Mouse (Mus musculus) cerebellum, adult 2 months (tissue): Measurements from ENCODE around the gene Scn3b. TPM values are rescaled to one million over a fixed set of nuclear protein-coding genes. Genes with fewer than 3 reads are reported as not detected.

Experiments used
- DNase-seq, 2 experiments: peaks; one replicate each; pipeline ENCODE4 v3.0.0; 2021
- H3K27ac ChIP-seq: fragments of 200-500 bp; 2 replicates; pipeline ENCODE4 v1.5.1; 2012; ENCODE audit warnings: low read length, control low read depth, inconsistent platforms; ENCODE audit not compliant: insufficient read depth
- H3K27me3 ChIP-seq: fragments of 200-500 bp; 2 replicates; pipeline ENCODE4 v1.6.1; 2012; ENCODE audit warnings: inconsistent platforms, mild to moderate bottlenecking, low read length, moderate library complexity; ENCODE audit not compliant: control insufficient read depth, insufficient read depth
- H3K4me1 ChIP-seq: fragments of 200-500 bp; 2 replicates; pipeline ENCODE4 v1.6.1; 2011; ENCODE audit warnings: low read length; ENCODE audit not compliant: control insufficient read depth, insufficient read depth
- H3K4me3 ChIP-seq: fragments of 200-500 bp; replicated peaks from 2 replicates; pipeline ENCODE3; 2011; ENCODE audit warnings: mild to moderate bottlenecking, low read depth, low read length, control low read depth; ENCODE audit not compliant: insufficient read depth
- CTCF ChIP-seq: fragments of 200-500 bp; IDR thresholded peaks from 2 replicates; pipeline ENCODE4 v1.5.1; 2011; ENCODE audit warnings: low read depth, mild to moderate bottlenecking, control low read depth, low read length, moderate library complexity, borderline replicate concordance; ENCODE audit not compliant: insufficient read depth
- POLR2A ChIP-seq: fragments of 200-500 bp; IDR thresholded peaks from 2 replicates; pipeline ENCODE4 v1.6.1; 2011; ENCODE audit warnings: low read length, control low read depth, borderline replicate concordance; ENCODE audit not compliant: insufficient read depth
- WGBS: fragments of 180-500 bp; shearing (Covaris S2); methylation state at CpG from one replicate; pipeline ENCODE4 v1.1.7; 2018; 5-methylcytosine and 5-hydroxymethylcytosine counted together
- polyA plus RNA-seq: library from polyadenylated mRNA; depleted of rRNA; stranded (reverse); fragments of >200 nt; gene quantifications from 2 replicates; pipeline ENCODE4 v1.2.3, GENCODE M21; 2012

Gene Scn3b
- polyA plus RNA-seq, 1 experiment, result 10.1 TPM

DNA sequence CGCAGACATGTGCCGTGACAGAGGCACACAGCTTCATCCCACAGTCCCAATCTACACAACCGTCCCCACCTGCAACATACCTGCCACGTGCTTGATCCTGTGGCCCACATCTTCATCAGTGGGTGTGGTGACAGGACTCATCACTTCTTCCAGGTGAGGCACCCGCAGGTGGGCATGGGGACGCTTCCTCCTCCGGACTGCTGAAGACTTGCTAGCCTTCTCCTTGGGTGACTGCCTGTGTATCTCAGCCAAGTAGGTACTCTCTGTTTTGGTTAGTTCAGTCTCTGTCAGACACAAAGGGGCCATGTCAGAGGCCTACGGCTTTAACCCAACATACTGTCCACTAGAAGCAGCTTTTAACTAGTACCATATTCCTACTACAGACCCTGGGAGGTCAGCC lies 35.2 kb downstream of the Scn3b start:
- H3K4me3 ChIP-seq, result no peak overlapping the region
- H3K27me3 ChIP-seq, result no peaks in the 10 kb centered on the region
- no peak overlapping the region for H3K27ac ChIP-seq
- no peak for DNase-seq
- TF ChIP-seq POLR2A, result no peak
- TF ChIP-seq CTCF, result no peak
- H3K4me1 ChIP-seq, result peaks cover 4% of the 10 kb centered on the region; the same call in 1 of the 2 replicates
- 92% methylated on average over 8 of the region's 8 CpGs for WGBS

DNA sequence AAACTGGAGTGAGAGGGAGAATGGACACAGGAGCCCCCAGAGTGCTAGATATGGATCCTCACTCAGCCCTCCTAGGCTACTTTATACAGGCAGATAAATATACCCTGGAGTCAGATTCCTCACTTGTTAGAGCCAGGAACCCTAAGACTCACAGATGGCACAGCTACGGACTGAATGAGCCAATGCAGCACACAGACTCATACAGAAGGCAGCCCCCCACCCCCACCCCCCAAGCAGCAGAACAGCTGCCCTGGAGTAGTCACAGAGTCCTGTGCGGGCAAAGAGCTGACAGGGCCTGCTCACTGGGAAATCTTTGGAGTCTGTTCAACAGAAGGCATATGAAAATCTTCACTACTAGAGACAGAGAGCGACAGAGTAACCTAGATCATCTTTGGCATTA lies 38.3 kb downstream of the Scn3b start:
- Histone ChIP-seq H3K27ac (no peak overlapping the region), H3K4me3 (no peak overlapping the region), H3K4me1 (peaks cover 6% of the 10 kb centered on the region; the same call in 1 of the 2 replicates), H3K27me3 (no peaks in the 10 kb centered on the region)
- no peak for DNase-seq
- 12% methylated on average over 3 of the region's 3 CpGs for WGBS
- no peak for TF ChIP-seq CTCF
- TF ChIP-seq POLR2A, result no peak

DNA sequence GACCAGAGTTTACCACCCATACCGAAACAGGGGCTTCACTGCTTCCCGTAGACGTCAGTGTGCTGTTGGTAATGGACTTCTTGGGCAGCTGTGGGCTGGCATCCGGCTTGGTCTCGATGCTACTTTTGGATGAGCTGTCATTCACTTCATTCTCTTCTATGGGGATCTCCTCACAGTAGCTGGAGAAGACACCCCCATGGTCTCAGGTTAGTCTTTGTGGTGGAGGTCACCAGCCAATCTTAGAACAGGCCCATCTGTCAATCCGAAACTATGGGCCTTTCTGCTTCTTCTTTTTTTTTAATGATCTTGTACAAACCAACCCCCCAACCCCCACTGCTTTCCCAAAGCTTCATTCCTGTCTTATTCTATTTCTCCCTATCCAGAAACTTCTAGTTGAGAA lies 40.9 kb downstream of the Scn3b start:
- Histone ChIP-seq H3K4me1 (peaks cover 6% of the 10 kb centered on the region; the same call in 1 of the 2 replicates), H3K27me3 (no peaks in the 10 kb centered on the region), H3K4me3 (no peak overlapping the region), H3K27ac (no peak overlapping the region)
- TF ChIP-seq POLR2A (no peak), CTCF (no peak)
- DNase-seq, result peak in 1 of 2 experiments; percentile 6
- WGBS, result 94% methylated on average over 6 of the region's 6 CpGs

DNA sequence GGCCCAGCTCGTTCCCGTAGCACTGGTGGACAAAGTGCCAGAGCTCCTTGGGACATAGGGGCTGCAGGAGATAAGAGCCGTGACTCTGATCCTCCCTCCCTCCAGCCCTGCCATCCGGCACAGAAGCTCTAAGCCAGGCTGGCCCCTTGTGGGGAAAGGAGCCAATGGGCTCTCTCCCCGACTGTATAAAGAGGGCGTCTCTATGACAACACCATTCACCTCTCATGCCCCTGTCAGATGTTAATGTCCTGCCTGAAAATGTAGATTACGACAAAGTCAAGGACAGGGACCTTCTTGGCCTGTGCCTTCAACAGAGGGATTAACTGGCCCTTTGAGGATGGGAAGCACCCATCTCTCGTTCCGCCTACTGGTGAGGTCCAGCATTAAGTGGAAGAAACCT lies 42.8 kb downstream of the Scn3b start:
- no peak for TF ChIP-seq POLR2A
- TF ChIP-seq CTCF, result no peak
- Histone ChIP-seq H3K4me3 (no peak overlapping the region), H3K27ac (no peak overlapping the region; the same call in 1 of the 2 replicates), H3K4me1 (peaks cover 9% of the 10 kb centered on the region), H3K27me3 (no peaks in the 10 kb centered on the region)
- DNase-seq, result no peak
- WGBS, result 38% methylated on average over 9 of the region's 9 CpGs

DNA sequence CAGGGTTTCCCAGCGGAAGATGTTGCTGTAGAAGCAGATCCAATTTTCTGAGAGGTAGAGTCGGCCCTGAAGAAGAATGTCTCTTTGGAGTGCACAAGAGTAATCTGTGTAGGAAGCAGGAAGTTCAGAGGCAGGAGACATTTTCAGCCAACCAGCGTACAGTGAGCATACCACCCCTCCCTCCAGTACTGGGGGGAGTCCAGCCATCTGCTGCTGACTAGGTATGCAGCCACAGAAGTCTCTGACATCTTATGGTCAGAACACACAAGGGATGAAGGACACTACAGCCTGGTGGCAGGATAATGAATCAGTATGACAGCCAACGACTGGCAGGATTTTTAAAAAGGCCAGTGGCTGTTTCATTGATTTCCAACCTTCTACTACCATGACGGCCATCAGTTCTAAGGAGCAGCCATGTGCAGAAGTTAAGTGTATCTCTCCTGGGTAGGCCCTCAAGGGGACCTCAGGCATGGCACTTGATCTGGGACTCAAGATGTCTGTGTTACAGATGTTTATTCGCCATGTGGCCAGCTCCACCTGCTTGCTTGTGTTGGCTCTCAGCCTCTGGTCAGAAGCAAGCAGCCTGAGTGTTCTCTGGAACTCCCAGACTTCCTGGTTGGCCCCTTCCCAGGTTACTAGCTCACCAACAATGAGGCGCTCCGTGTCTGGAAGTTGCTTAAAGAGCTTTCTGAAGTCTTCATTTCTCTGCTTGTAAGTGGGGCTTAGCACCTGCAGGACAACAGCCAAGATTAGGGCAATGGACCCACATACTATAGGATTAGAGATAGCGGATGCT lies 48.0 kb downstream of the Scn3b start:
- WGBS, result 29% methylated on average over 9 of the region's 9 CpGs
- H3K27ac ChIP-seq, result peak overlapping the region; percentile 32; the same call in 1 of the 2 replicates
- TF ChIP-seq CTCF (no peak), POLR2A (no peak)
- peaks cover 46% of the 10 kb centered on the region for H3K4me1 ChIP-seq
- H3K27me3 ChIP-seq, result no peaks in the 10 kb centered on the region
- peak in 1 of 2 experiments; percentile 53 for DNase-seq
- H3K4me3 ChIP-seq, result no peak overlapping the region

DNA sequence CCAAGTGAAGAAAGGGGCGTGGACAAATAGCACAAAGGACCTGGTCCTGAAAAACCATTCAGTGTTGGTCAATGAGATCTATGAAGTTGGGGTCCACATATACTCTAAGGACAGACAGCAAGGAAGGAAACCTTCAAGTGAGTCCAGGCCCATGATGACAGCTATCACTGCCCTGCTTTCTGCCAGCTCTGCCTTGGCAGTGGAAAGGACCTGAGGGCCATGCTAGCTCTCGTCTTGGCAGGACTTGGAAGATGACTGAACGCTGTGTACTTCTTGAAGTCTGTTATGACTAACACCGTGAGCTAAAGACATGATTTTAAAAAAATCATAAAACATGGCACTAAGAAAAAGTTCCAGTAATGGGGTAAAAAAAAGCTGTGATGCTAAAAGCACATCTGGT lies 48.7 kb downstream of the Scn3b start:
- no peak for DNase-seq
- TF ChIP-seq POLR2A (no peak), CTCF (no peak)
- no peak overlapping the region for H3K4me3 ChIP-seq
- H3K27me3 ChIP-seq, result no peaks in the 10 kb centered on the region
- peak overlapping the region; percentile 32; the same call in 1 of the 2 replicates for H3K27ac ChIP-seq
- peaks cover 46% of the 10 kb centered on the region for H3K4me1 ChIP-seq
- WGBS, result 34% methylated on average over 4 of the region's 4 CpGs

DNA sequence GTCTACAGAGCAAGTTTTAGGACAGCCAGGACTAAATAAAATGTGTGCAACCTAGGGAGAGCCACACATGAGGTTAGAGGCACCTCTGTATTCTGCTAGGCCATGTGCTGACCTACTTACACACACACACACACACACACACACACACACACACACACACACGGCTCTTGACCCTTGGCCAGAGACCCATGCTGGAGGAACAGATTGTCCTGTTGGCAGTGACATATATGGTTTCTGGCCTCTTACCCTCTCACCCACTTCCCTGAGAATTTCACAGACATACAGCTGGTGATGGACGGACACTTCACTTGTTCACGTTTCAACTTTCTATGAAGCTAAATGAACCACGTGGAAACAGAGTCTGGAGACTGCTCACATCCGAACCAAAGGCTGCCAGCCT lies 49.8 kb downstream of the Scn3b start:
- WGBS, result 9% methylated on average over 5 of the region's 5 CpGs
- DNase-seq, result peak; percentile 71 to 77

DNA sequence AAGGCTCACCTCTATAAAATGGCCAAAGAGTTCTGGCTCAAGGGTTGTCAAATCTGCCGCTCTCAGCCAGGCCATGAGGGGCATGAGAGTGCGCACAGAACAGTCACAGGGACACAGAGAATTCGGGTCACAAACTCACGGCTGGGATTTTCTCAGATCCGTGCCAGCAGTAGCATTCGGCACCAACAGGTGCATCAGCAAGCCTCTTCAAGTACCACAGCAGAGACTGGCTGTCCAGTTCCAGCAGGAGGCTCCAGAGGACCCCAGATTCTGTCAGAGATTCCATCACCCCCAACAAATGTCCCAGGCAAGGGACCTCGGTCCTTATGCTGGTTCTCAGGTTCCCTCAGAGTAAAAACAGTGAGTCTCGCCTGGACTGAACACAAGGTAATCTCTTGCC lies 51.4 kb downstream of the Scn3b start:
- TF ChIP-seq CTCF (no peak), POLR2A (no peak)
- H3K4me1 ChIP-seq, result peaks cover 61% of the 10 kb centered on the region
- DNase-seq, result peak in 1 of 2 experiments; percentile 57
- 0 out of 2 replicates have a peak overlapping the region, but pooled peaks have one; percentile 41 for H3K27ac ChIP-seq
- 12% methylated on average over 8 of the region's 8 CpGs for WGBS
- no peak overlapping the region for H3K4me3 ChIP-seq
- no peaks in the 10 kb centered on the region for H3K27me3 ChIP-seq

More for the DNA sequence above, 49.8 kb downstream of the Scn3b start:
- peak overlapping the region; percentile 41; the same call in 1 of the 2 replicates for H3K27ac ChIP-seq
- H3K4me1 ChIP-seq, result peaks cover 53% of the 10 kb centered on the region
- no peak for TF ChIP-seq CTCF
- TF ChIP-seq POLR2A, result no peak
- H3K27me3 ChIP-seq, result no peaks in the 10 kb centered on the region
- H3K4me3 ChIP-seq, result no peak overlapping the region
